Mouse (Mus musculus) A20 (cell line): ENCODE measurements at regions not wholly inside any gene's neighbourhood (a gene's known extent, or its start where the extent isn't known, plus 50 kb on each side); places are given as distances from the start of the nearest gene placed in this dataset.

Experiments used
- DNase-seq: peaks from one replicate; pipeline ENCODE4 v3.0.0-alpha.2; 2011; ENCODE audit warnings: low read depth, low spot score

DNA sequence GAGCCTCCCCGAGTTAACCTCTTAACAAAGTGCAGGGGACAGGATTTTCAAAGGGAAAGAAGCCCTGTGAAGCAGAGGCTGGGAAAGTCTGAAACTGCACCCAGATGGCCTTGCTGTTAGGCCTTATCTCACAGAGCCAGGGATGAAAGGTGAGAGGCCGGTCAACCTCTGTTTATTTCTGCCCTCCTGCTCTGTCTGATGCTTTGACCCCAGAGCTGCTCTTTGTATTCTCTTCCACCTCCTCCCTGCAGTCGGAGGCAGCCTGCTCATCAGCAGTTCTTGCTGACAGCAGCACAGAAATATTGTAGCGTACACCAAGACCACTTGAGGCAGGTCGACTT lies 212.2 kb downstream of the Enc1 start:
- DNase-seq, result no peak

DNA sequence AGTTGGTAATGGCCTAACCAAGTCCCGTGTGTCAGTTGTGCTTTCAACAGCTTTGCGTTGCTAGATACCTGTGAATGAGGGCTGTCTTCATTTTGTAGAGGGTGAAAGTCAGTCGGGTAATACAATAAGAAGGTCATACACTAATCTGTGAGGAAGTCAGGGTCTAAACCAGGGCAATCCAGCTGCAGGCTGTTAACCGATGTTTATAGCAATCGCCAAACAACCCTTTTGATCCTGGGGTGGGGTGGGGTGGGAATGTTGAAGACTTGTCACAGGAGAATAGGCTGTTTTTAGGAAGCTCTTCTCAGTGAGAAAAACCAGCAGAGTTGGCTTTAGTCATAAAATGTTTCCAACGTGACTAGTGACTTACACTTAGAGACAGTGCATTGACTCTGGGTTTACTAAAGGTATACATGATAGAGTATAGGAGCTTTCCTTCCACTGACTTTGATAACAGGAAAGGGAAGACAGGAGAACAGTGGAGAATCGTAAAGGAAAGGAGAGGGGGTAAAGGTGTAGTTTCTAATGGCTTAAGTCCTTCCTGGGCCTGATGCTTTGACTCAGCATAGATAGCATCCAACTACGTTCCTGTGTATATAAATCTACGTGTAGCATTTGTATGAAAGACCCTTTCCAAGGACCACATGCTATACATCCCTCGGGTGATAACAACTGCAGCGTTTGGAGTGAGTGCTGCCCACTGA lies 211.6 kb downstream of the Enc1 start:
- DNase-seq, result no peak

DNA sequence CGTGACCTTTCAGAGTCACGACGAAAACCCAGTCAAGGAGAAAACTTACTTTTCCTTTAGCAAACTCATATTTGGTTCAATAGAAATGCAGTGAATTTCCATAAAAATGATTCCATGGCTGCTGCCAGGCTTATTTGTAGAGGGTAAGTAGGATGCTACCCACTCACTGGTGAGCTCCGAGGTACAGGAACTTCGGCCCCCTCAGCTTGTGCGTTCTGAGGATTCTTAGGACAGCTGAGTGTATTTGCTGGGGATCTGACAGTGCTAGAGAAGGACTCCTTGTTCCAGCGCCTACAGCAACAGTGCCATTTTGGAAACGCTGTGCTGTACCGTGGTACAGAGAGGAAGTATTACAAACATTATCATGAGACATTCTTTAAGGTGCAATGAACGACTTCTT lies 210.4 kb downstream of the Enc1 start:
- no peak for DNase-seq

DNA sequence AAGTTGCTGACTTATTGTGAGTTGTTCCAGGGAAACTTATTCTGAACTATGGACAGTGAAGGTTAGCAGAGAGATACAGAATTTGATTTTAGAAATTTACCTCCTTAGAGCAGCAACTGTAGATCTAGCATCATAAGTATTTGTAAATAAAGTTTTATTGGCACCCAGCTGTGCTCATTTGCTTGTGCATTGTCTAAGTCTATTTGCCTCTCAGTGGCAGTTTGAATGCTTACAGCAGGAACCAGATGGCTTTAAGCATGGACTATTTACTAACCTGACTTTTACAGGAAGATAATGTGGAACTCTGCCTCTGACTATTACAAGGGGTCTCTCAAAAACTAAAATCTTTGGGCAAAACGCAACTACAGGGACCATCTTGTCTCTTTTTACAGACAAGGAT lies 207.2 kb downstream of the Enc1 start:
- DNase-seq, result no peak

DNA sequence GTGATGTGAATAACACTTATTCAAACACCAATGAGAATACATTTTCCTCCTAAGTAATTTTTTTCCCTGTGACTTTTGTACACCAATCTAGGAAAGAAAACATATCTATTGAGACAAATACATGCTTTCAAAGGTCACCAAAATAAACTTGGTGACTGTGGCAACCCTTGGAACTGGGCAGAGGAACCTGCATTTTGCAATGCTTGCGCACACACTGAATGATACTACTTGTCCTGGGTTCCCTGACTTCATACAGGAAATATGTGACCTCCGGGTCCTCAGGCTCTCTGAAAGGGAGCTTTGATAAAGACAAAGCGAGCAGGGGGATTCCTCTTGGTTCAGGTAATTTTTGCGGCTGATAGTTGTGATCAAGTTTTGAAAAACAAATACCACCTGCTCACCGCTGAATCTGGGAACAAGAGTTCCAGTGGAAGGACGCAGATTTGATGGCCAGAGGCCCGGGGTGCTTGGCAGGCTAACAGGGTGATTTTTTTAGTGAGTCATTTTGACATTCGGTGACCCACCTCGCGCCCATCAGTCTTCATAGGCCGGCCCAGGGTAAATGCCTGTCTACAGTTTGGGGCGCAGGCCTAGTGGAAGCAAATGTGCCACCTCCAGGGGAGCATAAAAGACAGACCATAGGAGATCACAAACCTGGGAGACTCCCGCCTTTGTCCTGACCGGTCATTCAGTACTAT lies 203.0 kb downstream of the Enc1 start:
- no peak for DNase-seq

DNA sequence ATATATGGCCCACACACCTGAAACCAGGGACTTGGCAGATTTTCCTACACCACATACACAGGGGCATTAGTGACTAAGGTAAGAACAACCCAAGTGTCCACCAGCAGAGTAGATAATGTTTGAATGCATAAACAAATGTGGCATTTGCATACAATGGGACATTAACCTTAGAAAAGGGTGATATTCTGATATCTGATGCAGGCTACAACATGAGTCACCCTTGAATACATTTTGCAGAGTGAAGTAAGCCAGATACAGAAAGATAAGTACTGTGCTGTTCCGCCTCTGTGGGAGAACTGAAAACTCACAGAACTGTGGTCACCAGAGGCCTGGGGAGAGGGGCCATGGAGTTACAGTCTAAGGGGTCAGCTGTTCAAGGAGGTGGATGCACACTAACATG lies 201.9 kb downstream of the Enc1 start:
- DNase-seq, result no peak

DNA sequence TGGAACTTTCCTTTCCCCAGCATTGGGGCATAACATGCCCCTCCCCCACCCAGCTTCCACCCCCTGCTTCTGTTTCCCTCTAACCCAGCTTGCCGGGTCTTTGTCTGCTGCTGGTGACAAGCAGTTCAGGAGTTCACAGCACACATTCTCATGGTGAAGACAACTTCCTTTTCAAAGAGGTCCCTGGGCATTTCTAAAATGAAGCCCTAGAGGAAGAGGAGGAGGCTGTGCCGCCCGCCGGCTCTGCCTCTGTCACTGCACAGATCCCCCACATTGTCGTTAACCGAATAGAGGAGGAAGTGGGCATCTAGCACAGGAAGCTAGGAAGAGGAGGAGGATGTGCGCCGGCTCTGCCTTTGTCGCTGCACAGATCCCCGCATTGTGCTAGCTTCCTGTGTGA lies 201.4 kb downstream of the Enc1 start:
- no peak for DNase-seq

DNA sequence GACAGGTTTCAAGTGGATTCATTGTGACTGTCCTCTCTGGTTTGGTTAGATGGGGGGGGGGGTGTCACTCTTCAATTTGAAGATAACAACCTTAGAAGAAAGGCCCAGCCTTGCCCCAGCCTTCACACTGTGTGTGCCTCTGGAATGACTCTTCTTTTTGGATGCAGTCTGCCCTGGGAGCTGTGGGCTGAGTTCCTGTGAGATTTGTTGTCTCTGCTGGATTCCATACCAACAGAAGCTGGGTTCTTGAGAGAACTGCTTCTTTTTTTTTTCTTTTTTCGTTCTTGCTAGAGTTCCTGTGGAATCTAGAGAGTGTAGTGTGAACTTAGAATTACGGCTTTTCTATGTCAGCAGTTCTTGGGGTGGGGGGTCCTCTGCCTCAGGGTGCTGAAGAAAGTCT lies 200.9 kb downstream of the Enc1 start:
- DNase-seq, result no peak

DNA sequence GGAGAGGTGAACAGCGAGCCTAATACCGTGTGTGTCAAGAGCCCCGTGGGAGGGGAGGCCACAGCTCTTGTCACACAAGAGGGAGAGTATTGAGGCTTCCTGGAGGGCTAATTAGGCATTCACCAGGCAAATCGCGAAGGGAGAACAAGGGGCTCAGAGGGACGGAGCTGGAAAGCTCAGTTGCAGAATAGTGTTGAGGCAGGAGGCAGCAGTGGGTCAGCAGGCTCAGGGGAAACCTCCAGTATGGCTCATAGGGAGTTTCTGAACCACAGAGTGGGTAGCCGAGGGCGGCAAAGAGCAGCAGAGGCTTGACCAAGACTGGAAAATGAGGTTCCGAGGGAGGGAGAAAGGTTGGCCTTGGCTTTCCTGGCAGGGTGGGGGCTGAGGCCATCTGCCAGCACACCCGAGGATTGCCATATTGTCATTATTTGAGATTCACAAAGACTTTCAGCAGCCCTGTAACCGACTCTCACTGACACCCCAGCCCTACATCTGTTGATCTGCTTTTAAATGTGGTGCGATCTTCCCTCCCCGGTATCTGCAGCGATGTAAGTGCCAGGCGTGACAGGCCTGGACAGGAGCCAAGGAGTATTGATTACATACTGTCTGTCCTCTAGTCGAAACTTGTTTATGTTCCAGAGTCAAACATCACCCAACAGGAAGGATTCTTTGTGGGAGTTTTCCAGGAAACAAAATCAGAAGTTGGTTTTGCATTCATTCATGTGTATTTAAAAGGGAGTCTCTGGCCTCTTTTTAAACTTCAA lies 198.5 kb downstream of the Enc1 start:
- DNase-seq, result no peak

DNA sequence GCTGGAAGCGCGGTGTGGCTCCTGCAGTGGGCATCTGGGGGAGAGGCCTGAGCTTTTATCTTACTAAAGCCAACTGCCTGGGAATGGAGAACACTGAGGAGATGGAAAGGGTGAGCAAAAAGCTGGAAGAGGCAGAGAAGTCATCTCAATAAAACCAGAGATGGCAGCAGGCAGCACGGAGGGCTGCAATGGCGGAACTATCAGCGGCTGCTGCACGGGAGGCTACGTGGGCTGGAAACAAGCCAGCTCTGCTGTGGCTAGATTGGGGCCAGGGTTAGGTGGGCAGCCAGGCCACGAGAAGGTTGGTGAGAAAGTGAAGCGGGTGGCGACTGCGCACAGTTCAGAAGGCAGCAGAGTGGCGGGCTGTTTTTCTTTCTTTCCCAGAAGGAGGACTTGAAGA lies 197.8 kb downstream of the Enc1 start:
- DNase-seq, result no peak

DNA sequence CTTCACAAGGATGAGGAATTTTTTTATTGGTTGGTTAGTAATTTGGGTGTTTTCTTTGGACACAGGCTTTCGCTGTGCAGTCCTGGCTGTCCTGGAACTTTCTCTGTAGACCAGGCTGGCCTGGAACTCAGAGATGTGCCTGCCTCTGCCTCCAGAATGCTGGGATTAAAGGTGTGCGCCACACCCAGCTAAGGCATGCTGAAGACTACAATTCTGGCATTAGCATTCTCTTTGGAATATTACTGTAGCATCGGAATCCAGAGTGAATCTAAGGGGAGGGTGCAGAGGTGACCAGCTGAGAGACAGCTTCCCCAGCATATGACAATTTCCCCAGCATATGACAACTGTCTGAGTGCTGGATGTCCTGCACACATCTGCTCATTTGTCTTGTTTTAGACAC lies 197.4 kb downstream of the Enc1 start:
- DNase-seq, result no peak

DNA sequence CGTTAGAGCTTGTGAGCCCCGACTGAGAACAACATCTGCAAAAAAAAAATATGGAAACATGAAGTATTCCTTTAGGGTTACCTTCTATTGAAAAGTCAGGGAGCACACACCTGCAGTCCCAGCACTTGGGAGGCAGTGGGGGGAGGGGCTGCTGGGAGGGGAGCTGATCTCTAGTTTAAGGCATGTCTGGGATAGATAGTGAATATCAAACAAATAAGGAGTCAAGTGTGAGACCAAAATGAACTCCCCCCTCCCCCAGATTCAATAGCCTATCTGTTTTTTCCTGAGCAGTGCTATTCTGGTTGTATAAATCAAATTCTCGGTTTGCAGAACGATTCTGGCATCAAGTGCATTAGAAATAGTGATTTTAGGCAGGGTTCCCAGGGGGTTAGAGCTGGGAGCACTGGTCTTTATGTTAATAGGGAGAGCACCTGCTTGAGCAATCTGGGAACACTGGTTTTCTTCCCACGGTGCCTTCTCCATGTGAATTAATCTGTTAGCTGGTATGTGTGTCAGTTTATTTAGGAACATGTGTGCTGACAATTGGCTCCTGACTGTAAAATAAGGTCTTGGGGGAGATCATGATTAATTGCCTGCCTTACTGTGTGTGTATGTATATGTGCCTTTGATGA lies 195.9 kb downstream of the Enc1 start:
- DNase-seq, result no peak

DNA sequence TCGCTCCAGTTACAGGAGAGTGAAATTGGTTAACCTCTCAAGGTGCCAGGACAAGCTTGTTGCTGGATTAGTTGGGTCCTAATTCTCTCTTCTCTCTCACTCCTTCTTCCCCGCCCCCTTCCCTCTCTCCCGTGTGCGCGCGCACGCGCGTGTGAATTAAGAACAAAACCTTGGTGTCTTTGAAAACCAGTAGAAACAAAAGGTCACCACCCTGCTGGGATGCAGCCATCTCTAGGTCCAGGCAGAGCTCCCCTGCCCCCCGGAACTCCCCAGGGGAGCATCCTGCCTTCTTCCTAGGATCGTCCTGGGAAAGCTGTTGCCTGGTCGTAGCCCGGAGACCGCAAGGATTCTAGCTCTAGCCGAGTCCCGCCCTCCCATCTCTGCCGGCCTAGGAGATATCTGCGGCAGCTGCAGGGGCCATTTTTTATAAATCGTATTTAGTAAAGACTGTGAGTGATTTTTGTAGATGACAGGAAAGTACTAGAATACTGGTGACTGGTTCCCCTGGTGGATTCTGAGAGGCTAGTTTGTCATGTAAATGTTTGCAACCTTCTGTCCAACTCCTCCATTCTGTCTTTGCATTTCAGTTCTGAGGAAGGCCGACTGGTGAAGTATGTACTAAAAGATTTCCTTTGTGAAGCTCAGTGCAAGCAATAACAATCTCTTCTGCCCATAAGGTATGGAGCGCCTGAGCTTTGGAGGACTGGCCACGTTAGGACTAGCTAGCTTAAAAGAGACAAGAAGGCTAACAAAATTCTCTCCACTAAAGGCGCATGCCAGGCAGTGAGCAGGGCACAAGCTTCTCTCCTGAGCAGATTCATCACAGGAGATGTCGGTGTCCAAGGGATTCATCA lies 195.2 kb downstream of the Enc1 start:
- no peak for DNase-seq

DNA sequence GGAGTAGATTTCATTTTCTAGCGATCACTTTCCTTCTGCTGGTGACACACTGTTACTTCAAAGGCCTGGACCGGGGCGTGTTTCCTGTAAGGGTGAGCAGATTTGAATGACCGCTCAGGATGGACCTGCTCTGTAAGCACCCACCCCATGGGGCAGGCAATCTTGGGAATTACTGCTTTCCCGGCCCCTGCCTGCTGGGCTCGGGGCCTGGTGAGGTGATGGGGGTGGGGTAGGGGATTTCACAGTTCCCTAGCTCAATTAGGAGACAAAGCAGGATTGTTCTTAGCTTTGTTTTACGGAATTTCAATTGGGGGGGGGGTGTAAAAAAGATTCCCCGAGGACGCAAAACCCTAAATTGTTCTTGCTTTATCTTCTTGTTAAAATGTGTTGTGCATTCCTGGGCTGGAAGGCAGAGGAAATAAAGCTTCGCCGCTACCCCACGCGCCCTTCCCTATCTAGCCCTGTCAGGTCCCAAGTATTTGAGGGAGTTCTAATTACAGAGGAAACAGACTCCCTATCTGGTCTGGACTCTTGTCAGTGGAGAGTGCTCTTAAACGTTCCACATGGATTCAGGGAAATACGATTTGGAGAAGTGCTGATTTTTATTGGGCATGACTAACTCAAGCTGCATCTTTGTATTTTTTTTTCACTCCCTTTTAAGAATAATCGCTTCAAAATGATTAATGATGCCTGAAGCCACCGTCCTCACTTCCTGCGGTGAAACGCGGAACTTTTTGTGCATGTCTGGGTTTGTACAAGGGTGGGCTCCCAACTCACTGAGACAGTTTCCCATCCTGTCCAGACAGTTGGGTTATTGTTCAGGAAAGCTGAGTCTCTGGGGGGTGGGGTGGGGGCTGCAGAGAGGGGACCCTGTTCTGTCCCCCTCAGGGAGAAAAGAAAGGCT lies 194.3 kb downstream of the Enc1 start:
- DNase-seq, result no peak

DNA sequence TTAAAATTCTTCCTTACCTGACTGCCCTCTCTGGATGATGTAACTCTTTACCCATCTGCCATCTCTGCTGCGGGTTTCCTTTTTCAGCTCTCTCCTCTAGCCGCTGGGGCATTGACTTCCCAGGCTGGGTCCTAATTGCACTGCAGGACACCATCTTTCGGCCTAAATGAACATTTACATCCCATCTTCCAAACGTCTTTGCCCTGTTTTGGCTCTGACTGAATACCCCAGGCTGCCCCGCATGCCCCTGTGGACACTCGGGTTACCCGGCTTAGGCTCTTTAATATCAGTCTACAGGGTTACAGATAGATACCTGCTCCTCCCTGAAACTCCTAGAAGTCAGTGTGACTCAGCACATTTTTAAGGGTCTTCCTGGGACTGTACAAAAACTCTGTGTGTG lies 193.3 kb downstream of the Enc1 start:
- no peak for DNase-seq

DNA sequence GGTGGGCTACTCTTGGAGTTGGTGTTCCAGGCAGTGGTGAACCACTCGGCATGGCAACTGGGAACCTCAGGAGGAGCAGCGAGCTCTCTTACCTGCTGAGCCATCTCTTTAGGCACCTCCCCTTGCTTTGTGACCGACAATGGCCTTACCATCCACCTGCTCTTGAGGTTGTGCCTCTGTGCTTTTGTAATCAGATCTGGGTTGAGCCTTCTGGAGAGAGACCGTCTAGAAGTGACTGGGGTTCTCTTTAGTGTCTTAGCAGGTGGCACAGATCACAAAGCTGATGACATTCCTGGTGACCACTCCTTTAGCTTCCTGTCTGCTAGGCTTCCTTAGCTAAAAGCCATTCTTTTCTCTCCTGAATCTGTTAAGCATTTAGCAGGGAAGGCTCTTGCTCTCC lies 191.7 kb downstream of the Enc1 start:
- no peak for DNase-seq

DNA sequence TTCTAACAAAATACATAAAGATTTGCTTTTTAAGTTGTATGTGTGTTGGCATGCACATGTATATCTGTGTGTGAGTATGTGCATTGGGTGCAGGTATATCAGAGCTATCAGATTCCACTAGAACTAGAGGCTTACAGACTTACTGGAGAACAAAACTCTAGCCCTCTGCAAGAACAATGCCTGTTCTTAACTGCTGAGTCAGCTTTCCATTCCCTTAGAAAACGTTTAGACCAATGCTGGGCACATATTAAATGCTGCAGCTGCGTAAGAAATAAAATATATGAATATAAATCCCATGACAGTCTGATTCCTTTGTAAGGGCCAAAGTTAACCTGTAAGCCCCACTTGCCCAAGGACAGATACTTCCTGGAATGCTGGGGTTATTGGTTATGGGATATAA lies 190.0 kb downstream of the Enc1 start:
- no peak for DNase-seq

DNA sequence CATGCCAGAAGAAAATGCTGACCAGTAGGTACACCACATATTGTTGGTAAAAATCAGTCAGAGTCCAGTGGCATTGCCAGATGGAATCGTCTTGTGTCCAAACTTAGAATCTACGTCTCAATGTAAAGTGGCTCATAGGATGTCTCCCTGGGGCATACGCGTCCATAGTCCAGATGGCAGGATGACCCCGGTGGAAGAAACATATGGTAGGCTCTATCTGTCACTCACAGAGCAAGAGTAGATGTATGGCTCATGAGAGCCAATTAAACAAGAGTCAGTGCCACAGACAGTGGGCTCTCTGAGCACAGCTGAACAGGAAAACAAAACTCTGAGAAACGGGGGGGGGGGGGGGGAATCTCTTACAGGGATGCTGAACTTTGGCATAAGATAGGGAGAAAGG lies 187.3 kb downstream of the Enc1 start:
- no peak for DNase-seq

DNA sequence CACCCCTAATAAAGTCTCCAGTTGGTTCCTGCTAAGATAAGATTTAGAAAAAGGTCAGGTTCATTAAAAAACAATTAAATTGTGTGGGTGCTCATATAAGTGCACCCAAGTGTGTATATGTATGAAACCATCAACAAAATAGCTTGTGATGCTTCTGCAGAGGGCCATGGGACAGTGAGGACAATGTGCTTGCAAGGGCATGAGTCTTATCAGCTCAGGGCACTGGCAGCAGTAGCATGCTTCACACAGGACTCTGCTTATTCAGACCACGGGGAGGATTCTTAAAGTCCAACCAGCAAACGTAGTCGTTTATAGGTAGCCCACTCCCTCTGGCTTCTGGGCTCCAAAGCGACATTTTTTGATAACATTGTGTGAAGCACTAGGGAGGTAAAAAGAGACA lies 186.6 kb downstream of the Enc1 start:
- DNase-seq, result no peak

DNA sequence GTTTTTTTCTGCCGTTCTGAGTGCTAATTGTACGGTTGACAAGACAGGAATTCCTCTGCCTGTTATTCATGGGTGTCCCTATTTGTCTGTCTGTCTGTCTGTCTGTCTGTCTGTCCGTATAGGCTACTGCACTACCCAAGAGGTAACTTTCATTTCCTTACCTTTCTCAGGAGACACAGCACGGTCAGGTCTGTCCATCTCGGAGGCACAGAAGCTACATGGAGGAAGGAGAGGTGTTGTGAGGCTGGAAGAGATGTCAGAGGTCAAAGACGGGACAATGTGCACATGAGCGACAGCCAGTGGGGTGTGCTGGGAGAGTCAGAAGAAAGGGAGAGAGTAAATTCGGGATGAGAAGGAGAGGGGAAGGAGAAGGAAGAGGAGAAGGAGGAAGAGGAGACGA lies 184.8 kb downstream of the Enc1 start:
- DNase-seq, result no peak

DNA sequence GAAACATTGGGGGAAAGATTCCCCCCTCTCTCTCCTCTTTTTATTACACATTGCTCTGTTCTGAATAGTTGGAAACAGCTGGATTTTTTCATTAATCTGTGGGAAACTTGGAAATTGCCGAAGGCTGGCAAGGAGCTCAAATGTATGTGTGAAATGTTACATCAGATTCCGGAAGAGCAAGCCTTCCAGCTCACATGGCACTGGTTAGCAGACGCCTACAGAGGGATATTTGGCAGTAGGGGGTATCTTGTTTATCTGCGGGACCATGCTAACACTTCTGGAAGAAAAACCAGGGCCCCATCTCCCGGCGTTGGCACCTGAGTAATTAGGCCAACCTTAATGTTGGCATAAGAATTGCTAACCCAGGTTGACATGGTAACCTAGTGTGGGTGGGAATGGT lies 183.0 kb downstream of the Enc1 start:
- DNase-seq, result no peak
